Mouse (Mus musculus): ENCODE measurements around the gene Nucks1. TPM values are rescaled to one million over a fixed set of nuclear protein-coding genes. Genes with fewer than 3 reads are reported as not detected.

Gene Nucks1
- polyA plus RNA-seq, 1 experiment from 2014 or later: 46.8 TPM

DNA sequence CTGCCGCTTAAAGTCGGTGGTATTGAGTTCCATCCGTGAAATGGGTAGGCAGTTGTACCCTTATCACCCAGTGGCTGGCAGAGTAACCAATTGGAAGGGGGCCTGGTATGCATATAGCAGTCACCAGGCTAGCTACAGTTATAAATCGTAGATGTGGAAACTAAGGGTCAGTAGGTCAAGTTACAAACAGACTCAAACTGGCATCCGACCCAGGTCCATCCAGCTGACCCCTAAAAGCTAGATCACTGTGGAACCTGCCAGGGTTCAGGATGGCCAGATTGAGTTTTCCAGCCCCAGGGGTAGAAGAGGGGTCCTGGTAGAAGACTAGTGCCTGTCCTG, 60.0 kb downstream of the Nucks1 start:
- 35% methylated on average over 5 of the region's 5 CpGs for WGBS
- ATAC-seq (ENCODE audit: low FRiP score, low read depth): no peak
- Histone ChIP-seq H3K4me3 (no peak overlapping the region), H3K27me3 (0 out of 2 replicates have a peak, but pooled peaks cover 3% of the 10 kb centered on the region), H3K4me2 (no peak overlapping the region), H3K9me3 (no peaks in the 10 kb centered on the region), H3K36me3 (no peaks in the 10 kb centered on the region), H3K9ac (no peak overlapping the region), H3K27ac (replicated peaks) (no peak overlapping the region), H3K4me1 (replicated peaks) (peaks cover 20% of the 10 kb centered on the region)

DNA sequence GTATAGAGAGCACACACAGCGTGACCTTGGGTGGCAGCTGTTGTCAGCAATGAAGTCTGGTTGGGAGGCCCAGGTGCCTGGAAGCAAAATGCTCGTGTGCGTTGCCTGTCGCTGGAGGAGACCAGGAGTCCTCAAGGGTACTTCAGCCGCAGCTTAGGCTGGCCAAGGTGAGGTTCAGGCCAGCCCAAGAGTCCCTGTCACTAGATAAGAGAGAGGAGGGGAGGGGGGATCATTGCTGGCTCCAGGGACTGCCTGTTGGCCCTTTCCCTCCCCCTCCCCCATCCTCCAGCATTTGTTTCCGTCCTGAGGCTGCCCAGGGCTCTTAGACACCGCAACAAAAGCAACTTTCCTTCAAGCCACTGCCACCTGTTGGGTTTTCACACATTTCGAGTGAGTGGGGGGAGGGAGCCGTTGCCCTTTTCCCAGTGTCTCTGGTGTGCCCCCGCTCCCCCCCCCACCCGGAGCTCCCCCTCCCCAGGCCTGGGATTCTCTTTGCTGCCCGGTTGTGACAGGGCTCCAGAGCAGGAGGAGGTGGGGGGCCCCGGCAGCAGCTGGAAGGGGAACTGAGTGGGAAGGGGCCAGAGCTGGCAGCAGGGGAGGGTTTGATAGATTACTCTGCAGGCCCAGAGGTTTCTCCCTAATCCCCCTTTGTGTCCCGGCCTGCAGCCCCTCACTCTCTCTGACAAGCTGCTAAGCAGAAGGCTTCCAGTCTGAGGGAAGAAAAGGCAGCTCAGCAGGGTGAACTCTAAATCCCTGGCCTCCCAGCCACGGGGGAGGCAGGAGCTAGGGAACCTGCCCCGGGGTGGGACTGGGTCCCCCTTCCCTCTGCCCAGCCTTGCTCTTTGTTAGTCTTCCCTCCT, 60.6 kb downstream of the Nucks1 start:
- 0 out of 2 replicates have a peak, but pooled peaks cover 3% of the 10 kb centered on the region for H3K27me3 ChIP-seq
- H3K4me3 ChIP-seq: no peak overlapping the region
- no peak overlapping the region for H3K27ac ChIP-seq (replicated peaks)
- peaks cover 20% of the 10 kb centered on the region for H3K4me1 ChIP-seq (replicated peaks)
- H3K9me3 ChIP-seq: no peaks in the 10 kb centered on the region
- H3K4me2 ChIP-seq: peak overlapping the region; percentile 18; the same call in 1 of the 2 replicates
- peak; percentile 46; the same call in 1 of the 2 replicates for ATAC-seq (ENCODE audit: low FRiP score, low read depth)
- 6% methylated on average over 16 of the region's 16 CpGs for WGBS
- no peak overlapping the region for H3K9ac ChIP-seq
- H3K36me3 ChIP-seq: no peaks in the 10 kb centered on the region

DNA sequence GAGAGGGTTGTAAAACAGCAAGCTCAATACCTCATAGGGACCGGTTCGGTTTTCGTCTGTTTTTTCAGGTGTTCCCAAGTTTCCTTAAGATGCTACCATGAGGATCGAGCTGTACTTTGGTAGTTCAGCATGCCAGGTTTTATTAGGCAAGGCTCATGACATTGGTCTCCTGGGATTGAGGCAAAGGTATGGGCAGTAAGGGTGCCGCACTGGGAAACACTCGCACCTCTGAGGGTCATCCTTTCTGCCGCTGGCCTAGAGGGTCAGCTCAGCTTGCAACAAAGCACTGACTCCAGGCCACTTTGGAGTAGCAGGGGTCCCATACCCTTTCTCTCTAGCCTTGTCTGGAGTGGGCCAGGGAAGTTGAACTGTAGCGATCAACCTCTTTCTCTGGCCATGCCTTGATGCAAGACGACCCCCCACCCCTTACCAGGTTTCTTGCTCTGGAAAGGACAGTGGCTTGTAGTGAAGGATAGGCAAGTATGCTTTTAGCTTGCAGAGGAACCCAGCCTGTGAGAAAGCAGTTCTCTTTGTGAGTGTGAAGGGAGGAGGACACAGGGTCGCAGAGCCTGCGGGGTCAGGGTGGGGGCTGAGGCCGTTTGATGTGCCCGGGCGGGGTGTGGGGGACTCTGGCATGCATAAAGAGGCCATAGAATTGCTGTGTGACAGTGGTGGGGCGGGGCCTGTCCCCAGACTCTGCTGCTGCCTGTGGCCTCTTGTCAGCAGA, 61.6 kb downstream of the Nucks1 start:
- 10% methylated on average over 15 of the region's 15 CpGs for WGBS
- Histone ChIP-seq H3K4me3 (no peak overlapping the region), H3K4me2 (no peak overlapping the region), H3K9ac (no peak overlapping the region), H3K4me1 (replicated peaks) (peaks cover 20% of the 10 kb centered on the region), H3K36me3 (no peaks in the 10 kb centered on the region), H3K9me3 (no peaks in the 10 kb centered on the region), H3K27me3 (no peaks in the 10 kb centered on the region), H3K27ac (replicated peaks) (no peak overlapping the region)
- ATAC-seq (ENCODE audit: low FRiP score, low read depth): no peak

DNA sequence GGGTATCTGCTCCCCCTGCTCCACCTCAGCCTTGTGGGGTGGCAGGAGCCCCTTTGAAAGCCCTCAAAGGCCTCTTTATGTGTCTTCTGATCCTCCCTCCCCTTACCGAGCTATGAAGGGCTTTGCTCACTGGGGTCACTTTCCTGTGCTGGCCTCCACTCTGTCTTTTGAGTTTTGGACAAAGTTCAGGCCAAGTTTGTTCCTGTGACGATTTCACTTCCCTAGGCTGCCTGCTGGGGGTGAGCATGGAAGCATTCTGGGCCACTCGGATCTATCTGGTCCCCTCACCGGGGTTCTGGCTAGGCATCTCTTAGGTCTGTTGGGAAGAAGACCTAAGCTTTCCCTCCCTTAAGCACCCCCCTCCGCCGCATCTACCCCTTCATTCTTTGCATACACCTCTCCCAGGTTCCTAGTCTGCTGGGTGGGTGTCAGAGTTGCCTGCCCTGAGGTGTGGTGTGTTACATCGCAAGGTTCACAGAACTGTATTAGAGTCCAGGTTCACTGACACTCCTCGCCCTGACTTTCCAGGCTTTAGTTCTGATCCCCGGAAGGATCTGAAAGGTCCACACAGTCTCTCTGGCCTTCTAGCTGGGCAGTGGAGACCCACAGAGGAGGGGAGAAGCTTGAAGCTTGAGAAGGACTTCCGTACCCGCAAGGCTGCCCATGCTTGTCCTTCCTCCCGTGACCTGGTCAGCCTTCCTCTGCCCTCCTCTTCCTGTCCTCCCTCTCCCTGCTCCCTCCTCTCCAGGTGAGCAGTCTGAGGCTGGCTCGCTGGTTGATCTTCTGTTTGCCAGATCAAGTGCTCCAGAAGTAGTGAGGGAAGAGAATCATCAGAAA, 62.4 kb downstream of the Nucks1 start:
- no peak overlapping the region for H3K9ac ChIP-seq
- 17% methylated on average over 13 of the region's 13 CpGs for WGBS
- H3K27me3 ChIP-seq: no peaks in the 10 kb centered on the region
- no peak overlapping the region for H3K27ac ChIP-seq (replicated peaks)
- H3K9me3 ChIP-seq: no peaks in the 10 kb centered on the region
- H3K4me1 ChIP-seq (replicated peaks): peaks cover 20% of the 10 kb centered on the region
- H3K4me3 ChIP-seq: no peak overlapping the region
- no peak overlapping the region for H3K4me2 ChIP-seq
- no peak for ATAC-seq (ENCODE audit: low FRiP score, low read depth)
- H3K36me3 ChIP-seq: no peaks in the 10 kb centered on the region

DNA sequence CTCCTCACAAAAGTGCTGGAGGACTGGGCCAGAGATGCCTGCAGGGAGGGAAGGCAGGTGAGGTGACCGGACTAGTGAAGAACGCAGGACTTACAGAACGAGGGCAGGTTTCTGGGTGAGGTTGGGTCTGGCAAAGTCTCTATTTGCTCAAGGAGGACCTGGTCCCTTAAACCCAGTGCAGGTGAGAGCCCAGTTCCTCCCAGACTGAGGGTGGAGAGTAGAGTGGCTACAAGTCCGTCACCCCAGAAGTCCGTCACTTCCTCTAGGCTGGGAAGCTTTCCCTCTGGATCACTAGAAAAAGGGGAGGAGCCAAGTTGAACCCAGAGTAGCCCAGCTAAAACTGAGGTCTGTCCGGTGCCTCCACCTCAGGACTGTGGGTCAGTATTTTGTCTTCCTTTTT, 63.7 kb downstream of the Nucks1 start:
- peaks cover 20% of the 10 kb centered on the region for H3K4me1 ChIP-seq (replicated peaks)
- no peaks in the 10 kb centered on the region for H3K36me3 ChIP-seq
- 79% methylated on average over 6 of the region's 6 CpGs for WGBS
- H3K27me3 ChIP-seq: no peaks in the 10 kb centered on the region
- no peak for ATAC-seq (ENCODE audit: low FRiP score, low read depth)
- H3K9ac ChIP-seq: no peak overlapping the region
- no peak overlapping the region for H3K27ac ChIP-seq (replicated peaks)
- no peak overlapping the region for H3K4me3 ChIP-seq
- no peaks in the 10 kb centered on the region for H3K9me3 ChIP-seq
- H3K4me2 ChIP-seq: no peak overlapping the region

DNA sequence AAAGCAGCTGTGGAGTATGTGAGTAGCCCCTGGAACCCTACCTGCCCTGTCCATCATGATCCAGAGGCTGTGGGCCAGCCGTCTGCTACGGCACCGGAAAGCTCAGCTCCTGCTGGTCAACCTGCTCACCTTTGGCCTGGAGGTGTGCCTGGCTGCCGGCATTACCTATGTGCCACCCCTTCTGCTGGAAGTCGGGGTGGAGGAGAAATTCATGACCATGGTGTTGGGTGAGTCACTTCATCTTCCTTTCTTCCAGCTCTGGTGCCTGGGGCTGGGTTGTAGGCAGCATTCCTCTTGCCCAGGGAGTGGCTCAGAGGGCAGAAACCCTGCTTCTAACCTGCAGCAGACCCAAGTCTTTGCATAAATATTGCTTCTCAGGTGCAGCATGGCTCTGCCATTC, 66.6 kb downstream of the Nucks1 start:
- H3K27me3 ChIP-seq: no peaks in the 10 kb centered on the region
- H3K4me3 ChIP-seq: no peak overlapping the region
- WGBS: 89% methylated on average over 5 of the region's 5 CpGs
- H3K4me2 ChIP-seq: no peak overlapping the region
- H3K27ac ChIP-seq (replicated peaks): no peak overlapping the region
- H3K36me3 ChIP-seq: no peaks in the 10 kb centered on the region
- H3K9ac ChIP-seq: no peak overlapping the region
- H3K4me1 ChIP-seq (replicated peaks): peaks cover 10% of the 10 kb centered on the region; the same call in 1 of the 2 replicates
- no peak for ATAC-seq (ENCODE audit: low FRiP score, low read depth)
- H3K9me3 ChIP-seq: no peaks in the 10 kb centered on the region

DNA sequence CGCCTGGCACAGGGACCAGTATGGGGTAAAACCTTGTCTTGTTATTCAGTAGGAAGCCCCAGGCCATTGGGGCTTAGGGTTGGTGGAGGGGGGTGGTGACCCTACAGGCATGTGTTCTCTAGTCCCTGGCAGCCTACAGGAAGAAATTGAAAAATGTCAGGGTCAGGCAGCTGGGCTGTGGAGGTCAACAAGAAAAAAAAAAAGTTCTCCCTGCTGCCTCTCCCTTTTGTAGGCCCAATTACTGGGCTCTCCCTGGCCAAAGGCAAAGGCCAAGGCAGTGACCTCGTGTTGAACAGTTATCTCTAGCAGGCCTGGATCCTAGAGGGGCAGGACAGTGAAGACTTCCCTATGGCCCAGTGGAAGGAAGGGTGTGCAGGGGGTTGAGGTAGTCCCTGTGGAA, 70.1 kb downstream of the Nucks1 start:
- Histone ChIP-seq H3K9me3 (no peaks in the 10 kb centered on the region), H3K27ac (replicated peaks) (no peak overlapping the region), H3K9ac (no peak overlapping the region), H3K36me3 (no peaks in the 10 kb centered on the region), H3K4me1 (replicated peaks) (no peaks in the 10 kb centered on the region), H3K4me2 (no peak overlapping the region), H3K27me3 (no peaks in the 10 kb centered on the region), H3K4me3 (no peak overlapping the region)
- 15% methylated on average over 2 of the region's 2 CpGs for WGBS
- no peak for ATAC-seq (ENCODE audit: low FRiP score, low read depth)

DNA sequence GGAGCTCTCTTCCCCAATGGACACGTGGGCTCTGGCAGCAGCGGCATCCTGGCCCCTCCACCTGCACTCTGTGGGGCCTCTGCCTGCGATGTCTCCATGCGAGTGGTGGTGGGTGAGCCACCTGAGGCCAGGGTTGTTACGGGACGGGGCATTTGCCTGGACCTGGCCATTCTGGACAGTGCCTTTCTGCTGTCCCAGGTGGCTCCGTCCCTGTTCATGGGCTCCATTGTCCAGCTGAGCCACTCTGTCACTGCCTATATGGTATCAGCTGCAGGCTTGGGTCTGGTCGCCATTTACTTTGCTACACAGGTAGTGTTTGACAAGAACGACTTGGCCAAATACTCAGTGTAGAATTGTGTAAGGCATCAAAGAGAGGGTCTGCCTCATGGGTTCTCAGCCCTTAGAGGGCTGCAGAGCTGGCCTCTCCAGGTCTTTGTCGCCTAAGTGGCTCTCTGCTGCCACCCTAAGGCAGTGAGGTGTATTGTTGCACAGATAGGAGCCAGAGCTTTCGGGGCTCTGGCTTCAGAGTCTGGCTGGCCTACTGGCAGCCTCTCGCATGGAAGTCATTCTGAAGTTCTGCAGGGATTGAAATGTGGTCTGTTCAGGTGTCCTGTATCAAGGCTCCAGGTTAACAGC, 71.2 kb downstream of the Nucks1 start:
- no peaks in the 10 kb centered on the region for H3K9me3 ChIP-seq
- ATAC-seq (ENCODE audit: low FRiP score, low read depth): peak; percentile 65
- H3K4me1 ChIP-seq (replicated peaks): no peaks in the 10 kb centered on the region
- WGBS: 53% methylated on average over 12 of the region's 12 CpGs
- no peaks in the 10 kb centered on the region for H3K27me3 ChIP-seq
- no peaks in the 10 kb centered on the region for H3K36me3 ChIP-seq
- H3K27ac ChIP-seq (replicated peaks): no peak overlapping the region
- H3K9ac ChIP-seq: no peak overlapping the region
- no peak overlapping the region for H3K4me3 ChIP-seq
- H3K4me2 ChIP-seq: no peak overlapping the region

DNA sequence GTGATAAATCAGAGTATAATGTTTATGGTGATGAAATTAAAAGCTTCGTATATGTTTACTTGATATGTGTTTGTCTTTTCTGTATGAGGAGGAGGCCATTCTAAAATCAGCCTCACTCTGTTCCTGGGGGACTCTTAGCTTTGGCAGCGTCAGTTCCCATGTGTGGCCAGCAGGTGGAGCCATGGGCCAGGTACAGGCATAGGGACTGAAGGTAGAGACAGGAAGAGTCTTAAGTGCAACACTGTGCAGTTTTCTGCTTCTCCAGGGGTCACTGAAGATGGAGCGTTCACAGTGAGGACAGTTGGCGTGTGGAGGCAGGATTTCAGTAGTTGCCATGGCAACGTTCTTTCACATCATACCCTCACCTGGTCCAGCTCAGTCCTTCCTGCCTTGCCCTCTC, 72.6 kb downstream of the Nucks1 start:
- no peak overlapping the region for H3K27ac ChIP-seq (replicated peaks)
- no peaks in the 10 kb centered on the region for H3K27me3 ChIP-seq
- no peaks in the 10 kb centered on the region for H3K4me1 ChIP-seq (replicated peaks)
- peak; percentile 68; the same call in 1 of the 2 replicates for ATAC-seq (ENCODE audit: low FRiP score, low read depth)
- H3K4me2 ChIP-seq: no peak overlapping the region
- 18% methylated on average over 5 of the region's 5 CpGs for WGBS
- no peaks in the 10 kb centered on the region for H3K36me3 ChIP-seq
- no peaks in the 10 kb centered on the region for H3K9me3 ChIP-seq
- no peak overlapping the region for H3K9ac ChIP-seq
- no peak overlapping the region for H3K4me3 ChIP-seq

DNA sequence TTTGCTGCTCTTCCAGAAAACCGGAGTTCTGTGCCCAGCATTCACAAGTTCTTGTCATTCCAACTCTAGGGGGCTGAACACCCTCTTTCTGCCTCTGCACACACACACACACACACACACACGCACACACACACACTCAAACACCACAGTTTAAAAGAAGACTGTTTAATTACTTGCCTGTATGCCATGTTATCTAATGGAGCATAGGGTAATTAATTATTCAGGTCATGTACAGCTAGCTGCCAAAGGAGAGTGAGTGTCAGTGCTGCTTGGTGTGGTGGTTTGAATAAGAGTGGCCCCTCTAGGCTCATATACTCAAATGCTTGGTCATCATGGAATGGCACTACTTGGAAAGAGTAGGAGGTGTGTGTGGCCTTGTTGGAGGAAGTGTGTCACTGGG, 73.5 kb downstream of the Nucks1 start:
- no peaks in the 10 kb centered on the region for H3K27me3 ChIP-seq
- WGBS: 82% methylated on average over 2 of the region's 2 CpGs
- H3K4me3 ChIP-seq: no peak overlapping the region
- no peak overlapping the region for H3K4me2 ChIP-seq
- ATAC-seq (ENCODE audit: low FRiP score, low read depth): no peak
- H3K4me1 ChIP-seq (replicated peaks): no peaks in the 10 kb centered on the region
- H3K36me3 ChIP-seq: no peaks in the 10 kb centered on the region
- H3K9me3 ChIP-seq: no peaks in the 10 kb centered on the region
- H3K27ac ChIP-seq (replicated peaks): no peak overlapping the region
- no peak overlapping the region for H3K9ac ChIP-seq
